Mouse (Mus musculus): ENCODE measurements around the gene Kif1a.

Gene Kif1a

GRCm38 (mm10) chr1:93101571-93102061 is at the start of gene Kif1a:
TSS of gene Kif1a (minus strand) at chr1:93101951.
- no peak for DNase-seq

GRCm38 (mm10) chr1:93150907-93151661 is 49.3 kb upstream of the Kif1a start:
- no peak for DNase-seq

GRCm38 (mm10) chr1:93144176-93144575 is 42.4 kb upstream of the Kif1a start:
- no peak for DNase-seq

GRCm38 (mm10) chr1:93142871-93143270 is 41.1 kb upstream of the Kif1a start:
- DNase-seq = no peak

GRCm38 (mm10) chr1:93139713-93140112 is 38.0 kb upstream of the Kif1a start:
- DNase-seq = no peak

GRCm38 (mm10) chr1:93138534-93138933 is 36.8 kb upstream of the Kif1a start:
- DNase-seq = no peak

- no peak for DNase-seq
These were observed 33.3 kb upstream of the Kif1a start, which contains the start of gene Agxt for GRCm38 (mm10) chr1:93135036-93135526. TSS of gene Agxt (plus strand) at chr1:93135240.

- DNase-seq = no peak
These were observed 30.9 kb upstream of the Kif1a start for GRCm38 (mm10) chr1:93132676-93133075.

- no peak for DNase-seq
These were observed 28.7 kb upstream of the Kif1a start for GRCm38 (mm10) chr1:93130242-93130983.

GRCm38 (mm10) chr1:93128710-93129349 is 27.1 kb upstream of the Kif1a start:
- no peak for DNase-seq

- DNase-seq = no peak
These were observed 26.5 kb upstream of the Kif1a start for GRCm38 (mm10) chr1:93128209-93128608.

GRCm38 (mm10) chr1:93125256-93125655 is 23.5 kb upstream of the Kif1a start:
- no peak for DNase-seq

GRCm38 (mm10) chr1:93124066-93124465 is 22.3 kb upstream of the Kif1a start:
- DNase-seq = no peak

GRCm38 (mm10) chr1:93123179-93123854 is 21.6 kb upstream of the Kif1a start:
- DNase-seq = no peak

- no peak for DNase-seq
These were observed 17.1 kb upstream of the Kif1a start for GRCm38 (mm10) chr1:93118816-93119215.

- no peak for DNase-seq
These were observed 13.7 kb upstream of the Kif1a start for GRCm38 (mm10) chr1:93115471-93115870.

- peak; percentile 39 to 49 for DNase-seq
These were observed 13.1 kb upstream of the Kif1a start for GRCm38 (mm10) chr1:93114713-93115463.

- no peak for DNase-seq
These were observed 949 bp upstream of the Kif1a start for GRCm38 (mm10) chr1:93102700-93103099.

- no peak for DNase-seq
These were observed 917 bp downstream of the Kif1a start for GRCm38 (mm10) chr1:93100576-93101491.

- no peak for DNase-seq
These were observed 1.5 kb downstream of the Kif1a start for GRCm38 (mm10) chr1:93100243-93100575.

GRCm38 (mm10) chr1:93098956-93099355 is 2.8 kb downstream of the Kif1a start:
- DNase-seq = no peak

Measured in thymus, adult 18-20 months (tissue).